Mouse (Mus musculus) CH12.LX (cell line): Measurements from ENCODE around the gene Lrmda. TPM values are rescaled to one million over a fixed set of nuclear protein-coding genes. Genes with fewer than 3 reads are reported as not detected.

Source experiments
- DNase-seq: peaks from one replicate; pipeline ENCODE4 v3.0.0-alpha.2; 2013; ENCODE audit errors: extremely low read depth
- H3K27ac ChIP-seq: 2 replicates; pipeline ENCODE4 v1.5.1; 2012; ENCODE audit warnings: low read depth, mild to moderate bottlenecking, control low read depth, moderate library complexity; ENCODE audit not compliant: insufficient read depth
- H3K27me3 ChIP-seq: replicated peaks from 2 replicates; pipeline ENCODE3; 2012; ENCODE audit warnings: inconsistent platforms
- H3K36me3 ChIP-seq, 2 experiments: replicated peaks in 1 of 2; 2 replicates each; pipeline versions ENCODE3 to v1.6.1; 2012; ENCODE audit warnings: inconsistent platforms in 1 of 2, low read length in 1 of 2, mild to moderate bottlenecking in 1 of 2, mixed read lengths in 1 of 2, moderate library complexity in 1 of 2; ENCODE audit not compliant: control insufficient read depth in 1 of 2, insufficient read depth in 1 of 2
- H3K4me1 ChIP-seq, 2 experiments: 2 replicates each; pipeline ENCODE4 v1.6.1; 2012; ENCODE audit warnings: inconsistent platforms in 1 of 2, moderate library complexity in 1 of 2; ENCODE audit not compliant: insufficient read depth in 2 of 2, control insufficient read depth in 1 of 2
- H3K4me2 ChIP-seq: 2 replicates; pipeline ENCODE4 v1.6.1; 2012; ENCODE audit warnings: low read depth, mild to moderate bottlenecking, control low read depth; ENCODE audit not compliant: poor library complexity, insufficient read depth, severe bottlenecking
- H3K4me3 ChIP-seq, 3 experiments: fragments of 150-350 bp in 1 of 3; sonication (generic) in 1 of 3; replicated peaks in 1 of 3; 2 replicates each; pipeline versions ENCODE3 to v1.5.1; 2011 to 2012; ENCODE audit warnings: low read depth in 2 of 3, low read length in 2 of 3, mild to moderate bottlenecking in 2 of 3, moderate library complexity in 2 of 3, control low read depth in 1 of 3, improper control_type of control experiment in 1 of 3, inconsistent platforms in 1 of 3, mixed read lengths in 1 of 3; ENCODE audit not compliant: poor library complexity in 1 of 3
- H3K79me2 ChIP-seq: replicated peaks from 2 replicates; pipeline ENCODE4 v1.6.1; 2012; ENCODE audit warnings: mild to moderate bottlenecking, moderate library complexity; ENCODE audit not compliant: control insufficient read depth, poor library complexity, insufficient read depth, severe bottlenecking; ENCODE audit errors: extremely low read depth
- H3K9ac ChIP-seq: 2 replicates; pipeline ENCODE4 v1.6.1; 2012; ENCODE audit warnings: low read depth, mild to moderate bottlenecking, control low read depth, moderate library complexity; ENCODE audit not compliant: insufficient read depth
- H3K9me3 ChIP-seq: replicated peaks from 2 replicates; pipeline ENCODE3; 2012; ENCODE audit warnings: low read length, inconsistent platforms, mixed read lengths
- CHD1 ChIP-seq: IDR thresholded peaks from 2 replicates; pipeline ENCODE4 v1.6.1; 2012; ENCODE audit warnings: low read depth, low read length, improper control_type of control experiment, inconsistent platforms
- CHD2 ChIP-seq: IDR thresholded peaks from 2 replicates; pipeline ENCODE4 v1.6.1; 2011; ENCODE audit warnings: low read length, improper control_type of control experiment
- CTCF ChIP-seq, 2 experiments: IDR thresholded peaks in 1 of 2; conservative IDR thresholded peaks in 1 of 2; 2 replicates each; pipeline ENCODE4 v1.5.1; 2011 to 2012; ENCODE audit warnings: low read depth in 2 of 2, low read length in 2 of 2, improper control_type of control experiment in 1 of 2, inconsistent platforms in 1 of 2, mild to moderate bottlenecking in 1 of 2, moderate library complexity in 1 of 2
- ELF1 ChIP-seq: IDR thresholded peaks from 2 replicates; pipeline ENCODE4 v1.6.1; 2014; ENCODE audit warnings: low read depth, mild to moderate bottlenecking, inconsistent platforms, low read length, improper control_type of control experiment
- EP300 ChIP-seq: IDR thresholded peaks from 2 replicates; pipeline ENCODE4 v1.6.1; 2011; ENCODE audit warnings: low read length, improper control_type of control experiment
- GABPA ChIP-seq: IDR thresholded peaks from 2 replicates; pipeline ENCODE4 v1.6.1; 2012; ENCODE audit warnings: low read depth, low read length, improper control_type of control experiment, inconsistent platforms; ENCODE audit not compliant: insufficient replicate concordance
- HCFC1 ChIP-seq: IDR thresholded peaks from 2 replicates; pipeline ENCODE4 v1.6.1; 2012; ENCODE audit warnings: low read depth, mild to moderate bottlenecking, inconsistent platforms, low read length, improper control_type of control experiment
- MAFK ChIP-seq: IDR thresholded peaks from 2 replicates; pipeline ENCODE4 v1.6.1; 2011; ENCODE audit warnings: low read length, improper control_type of control experiment; ENCODE audit not compliant: insufficient replicate concordance
- MAX ChIP-seq: IDR thresholded peaks from 2 replicates; pipeline ENCODE4 v1.6.1; 2011; ENCODE audit warnings: low read length, improper control_type of control experiment
- MXI1 ChIP-seq: IDR thresholded peaks from 2 replicates; pipeline ENCODE4 v1.6.1; 2011; ENCODE audit warnings: mild to moderate bottlenecking, low read depth, low read length, improper control_type of control experiment
- NELFE ChIP-seq: IDR thresholded peaks from 2 replicates; pipeline ENCODE4 v1.6.1; 2011; ENCODE audit warnings: low read depth, low read length, improper control_type of control experiment
- POLR2A ChIP-seq: IDR thresholded peaks from 2 replicates; pipeline ENCODE4 v1.6.1; 2011; ENCODE audit warnings: low read depth, mild to moderate bottlenecking, improper control_type of control experiment, low read length
- RAD21 ChIP-seq: IDR thresholded peaks from 2 replicates; pipeline ENCODE4 v1.6.1; 2011; ENCODE audit warnings: low read depth, mild to moderate bottlenecking, low read length, improper control_type of control experiment, moderate library complexity
- RCOR1 ChIP-seq: conservative IDR thresholded peaks from 2 replicates; pipeline ENCODE4 v1.6.1; 2012; ENCODE audit warnings: low read depth, mild to moderate bottlenecking, inconsistent platforms, low read length, improper control_type of control experiment
- SMC3 ChIP-seq: IDR thresholded peaks from 2 replicates; pipeline ENCODE4 v1.6.1; 2011; ENCODE audit warnings: low read depth, low read length, improper control_type of control experiment
- TBP ChIP-seq: conservative IDR thresholded peaks from 2 replicates; pipeline ENCODE4 v1.6.1; 2011; ENCODE audit warnings: low read depth, low read length, improper control_type of control experiment
- TCF12 ChIP-seq: IDR thresholded peaks from 2 replicates; pipeline ENCODE4 v1.6.1; 2014; ENCODE audit warnings: low read depth, mild to moderate bottlenecking, inconsistent platforms, low read length, improper control_type of control experiment
- USF1 ChIP-seq: IDR thresholded peaks from 2 replicates; pipeline ENCODE4 v1.6.1; 2014; ENCODE audit warnings: low read depth, mild to moderate bottlenecking, inconsistent platforms, low read length, improper control_type of control experiment
- ZMIZ1 ChIP-seq: IDR thresholded peaks from 2 replicates; pipeline ENCODE4 v1.6.1; 2012; ENCODE audit warnings: low read depth, mild to moderate bottlenecking, inconsistent platforms, low read length, improper control_type of control experiment
- dilution Hi-C: fragments of 300-500 bp; cut with MboI; formaldehyde crosslinking; loops from 2 replicates; pipeline ENCODE4 v1.14.3; 2020; ENCODE audit warnings: low sequenced_read_pairs; ENCODE audit not compliant: extremely low pct_unique_long_range_greater_than_20kb, extremely low pct_ligation_motif_present
- in situ Hi-C: fragments of 300-500 bp; cut with MboI; formaldehyde crosslinking; loops from 3 replicates; pipeline ENCODE4 v1.14.3; 2019; ENCODE audit warnings: low sequenced_read_pairs, low pct_ligation_motif_present, low pct_unique_long_range_greater_than_20kb, mixed read lengths
- polyA plus RNA-seq: library from polyadenylated mRNA; unstranded; fragments of >175 nt; gene quantifications from 2 replicates; pipeline ENCODE4 v1.2.1, GENCODE M21; 2012; ENCODE audit warnings: low read depth; ENCODE audit not compliant: insufficient read length
- total RNA-seq, 2 experiments: library from RNA; depleted of rRNA; stranded (reverse); fragments of 300-350 nt in 1 of 2; fragments of >200 nt in 1 of 2; gene quantifications; 2 replicates each; pipeline ENCODE4 v1.2.3; 2012 to 2014

Gene Lrmda
- total and polyA plus RNA-seq, 3 experiments, result 0.89 to 3.7 (median 1.9) TPM

DNA sequence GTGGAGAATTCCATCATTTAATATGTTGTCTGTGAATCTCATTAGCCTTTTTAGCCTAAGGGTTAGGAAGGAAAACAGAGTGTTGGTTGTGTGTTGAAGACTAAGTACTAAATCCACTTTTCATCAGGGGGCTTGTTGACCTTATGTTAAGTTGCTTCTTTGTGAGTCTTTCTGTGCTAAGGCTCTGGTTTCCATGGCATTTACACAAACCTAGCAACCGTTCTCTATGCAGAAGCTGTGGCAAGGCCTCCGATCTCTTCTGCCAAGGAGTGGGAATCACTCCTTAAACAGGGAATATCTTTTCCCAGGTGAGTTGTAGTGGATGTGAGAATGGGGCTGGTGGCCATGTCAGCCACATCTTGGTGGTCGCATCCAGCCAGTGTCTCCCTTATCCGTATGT is 432.1 kb downstream of the Lrmda start:
- TF ChIP-seq NELFE (no peak), GABPA (no peak), MAX (no peak), EP300 (no peak), MAFK (no peak)

DNA sequence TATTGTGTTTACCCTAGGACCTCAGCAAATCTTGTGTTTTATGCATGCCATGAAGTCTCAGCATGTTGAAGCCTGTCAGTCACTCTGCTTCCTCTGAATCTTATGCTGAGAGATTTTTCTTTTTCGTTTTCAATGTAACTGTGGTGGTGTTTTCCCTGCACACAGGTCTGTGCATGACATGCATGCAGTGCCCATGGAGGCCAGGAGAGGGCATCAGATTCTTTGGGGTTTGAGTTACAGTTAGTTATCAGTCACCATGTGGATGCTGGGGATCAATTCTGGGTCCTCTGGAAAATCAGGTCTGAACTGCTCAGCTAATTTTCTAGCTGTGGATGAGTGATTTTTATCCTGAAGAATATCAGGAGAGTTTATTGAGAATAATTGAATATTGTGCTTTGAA is 444.8 kb downstream of the Lrmda start:
- no peak overlapping the region for H3K9ac ChIP-seq
- H3K4me2 ChIP-seq, result no peak overlapping the region
- no peaks in the 10 kb centered on the region for H3K4me1 ChIP-seq
- no peak overlapping the region for H3K27ac ChIP-seq
- H3K4me3 ChIP-seq, result no peak overlapping the region
- no peaks in the 10 kb centered on the region for H3K9me3 ChIP-seq
- dilution Hi-C loops, result no loop called here
- DNase-seq, result peak; percentile 6
- in situ Hi-C loops, result no loop called here
- no peaks in the 10 kb centered on the region for H3K27me3 ChIP-seq
- H3K36me3 ChIP-seq, result no peaks in the 10 kb centered on the region
- TF ChIP-seq TBP (no peak), CTCF (conservative IDR thresholded peaks at IDR 0.05 in 1 of 2, IDR thresholded peaks at IDR 0.05 in 1 of 2; ENCODE audit: low read depth in 2 of 2, low read length in 2 of 2) (peak in 1 of 2 experiments; percentile 23; a peak in 2 of 4 replicates), SMC3 (peak; percentile 17; the same call in 1 of the 2 replicates), CHD2 (no peak)
- H3K79me2 ChIP-seq, result no peaks in the 10 kb centered on the region

More for the DNA sequence above, 432.1 kb downstream of the Lrmda start:
- Histone ChIP-seq H3K27me3 (no peaks in the 10 kb centered on the region), H3K79me2 (no peaks in the 10 kb centered on the region), H3K27ac (no peak overlapping the region), H3K4me3 (no peak overlapping the region), H3K4me2 (no peak overlapping the region), H3K36me3 (no peaks in the 10 kb centered on the region), H3K4me1 (no peaks in the 10 kb centered on the region), H3K9me3 (no peaks in the 10 kb centered on the region), H3K9ac (no peak overlapping the region)
- dilution Hi-C loops, result no loop called here
- in situ Hi-C loops, result no loop called here
- no peak for DNase-seq

DNA sequence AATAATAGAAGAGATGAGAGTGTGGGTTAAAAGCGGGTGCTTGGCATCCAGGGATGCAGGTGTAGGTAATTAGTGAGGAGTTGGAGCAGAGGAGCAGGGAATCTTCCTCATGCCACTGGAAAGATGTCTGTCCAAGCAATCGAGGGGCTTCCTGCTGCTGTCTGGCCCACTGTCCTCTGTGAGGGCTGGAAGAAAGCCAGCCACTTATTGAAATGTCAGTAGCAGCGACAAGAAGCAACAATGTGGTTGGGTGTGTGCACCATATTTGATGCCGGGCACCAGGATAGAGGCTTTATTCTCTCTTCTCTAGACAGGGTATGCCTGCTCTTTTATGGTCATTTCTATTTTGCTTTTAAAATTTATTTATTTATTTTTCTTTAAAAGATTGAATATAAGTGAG is 451.5 kb downstream of the Lrmda start:
- dilution Hi-C loops (no loop called here), in situ Hi-C loops (no loop called here)
- Histone ChIP-seq H3K4me2 (no peak overlapping the region), H3K4me1 (no peaks in the 10 kb centered on the region), H3K36me3 (no peaks in the 10 kb centered on the region), H3K9ac (no peak overlapping the region), H3K27ac (no peak overlapping the region), H3K27me3 (no peaks in the 10 kb centered on the region), H3K79me2 (no peaks in the 10 kb centered on the region), H3K4me3 (no peak overlapping the region), H3K9me3 (no peaks in the 10 kb centered on the region)
- no peak for DNase-seq
- TF ChIP-seq MXI1 (no peak), CHD2 (no peak), POLR2A (no peak), TCF12 (no peak), TBP (no peak), CHD1 (no peak), MAFK (no peak), GABPA (no peak), HCFC1 (no peak), ZMIZ1 (no peak), EP300 (no peak), RCOR1 (no peak), USF1 (no peak), RAD21 (no peak), ELF1 (no peak)
